Mouse (Mus musculus): Measurements from ENCODE around the gene Myo18b.

- TF ChIP-seq CHD2 (IDR thresholded peaks at IDR 0.05; ENCODE audit: low read depth, low read length) (no peak), HCFC1 (IDR thresholded peaks at IDR 0.05; ENCODE audit: borderline replicate concordance, insufficient read depth, low read length) (no peak), MAFK (IDR thresholded peaks at IDR 0.05; ENCODE audit: insufficient read depth, low read depth, low read length) (no peak), ZNF384 (IDR thresholded peaks at IDR 0.05; ENCODE audit: low read depth, low read length) (no peak)
Observed at GRCm38 (mm10) chr5:112776781-112777405, 119.3 kb downstream of the Myo18b start.

Measured in ES-E14 (cell line).